Mouse (Mus musculus) layer of hippocampus, adult 2 months (tissue): ENCODE data around the gene Vmn2r11. TPM values are rescaled to one million over a fixed set of nuclear protein-coding genes. Genes with fewer than 3 reads are reported as not detected.
"Not testable (repeated sequence)": the region's sequence is repeated elsewhere in the genome, so short reads cannot be mapped to it uniquely, and the experiment has no call there.

Source experiments
- DNase-seq, 2 experiments: peaks; one replicate each; pipeline ENCODE4 v3.0.0; 2022; ENCODE audit warnings: low spot score in 2 of 2
- H3K27ac ChIP-seq: fragments of 200-600 bp; 2 replicates; pipeline ENCODE4 v1.8.1; 2022
- H3K4me3 ChIP-seq: fragments of 200-600 bp; 2 replicates; pipeline ENCODE4 v1.8.1; 2022; ENCODE audit warnings: mild to moderate bottlenecking
- CTCF ChIP-seq: fragments of 200-600 bp; conservative IDR thresholded peaks from 2 replicates; pipeline ENCODE4 v1.8.1; 2022; ENCODE audit warnings: antibody characterized with exemption, mild to moderate bottlenecking, moderate library complexity
- long read RNA-seq, 2 experiments: library from polyadenylated mRNA; stranded (forward); transcript quantifications; one replicate each; pipeline ENCODE4 v2.0.0; 2021; ENCODE audit warnings: borderline mapping rate in 2 of 2
- total RNA-seq, 2 experiments: library from RNA; stranded (reverse); gene quantifications; 2 replicates each; pipeline ENCODE4 v1.2.3; 2021

Gene Vmn2r11
- not detected for total RNA-seq
- long read RNA-seq, experiment 1 = 0 reads
- long read RNA-seq, experiment 2 = 0 reads

DNA sequence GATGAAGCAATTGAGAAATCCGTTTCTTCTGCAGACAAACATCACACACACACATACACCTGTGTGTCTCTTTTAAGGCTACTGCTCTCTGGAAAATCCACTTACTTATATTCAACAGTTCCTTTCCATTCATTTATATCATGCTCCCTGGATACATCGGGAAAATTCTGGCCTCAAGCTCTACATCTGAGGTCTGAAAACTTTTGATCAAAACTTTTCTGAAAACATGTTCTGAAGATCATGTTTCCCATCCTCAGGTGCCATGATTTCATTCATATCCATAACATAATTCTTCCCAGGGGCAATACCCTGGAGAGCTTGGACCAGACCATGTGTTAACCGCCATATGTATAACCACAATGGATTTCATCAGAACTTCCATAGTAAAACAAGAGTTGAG is at the start of gene Vmn2r11:
Gene Vmn2r11 (minus strand): TSS at position 101 of the 400 bp plus-strand sequence.
- H3K4me3 ChIP-seq, H3K27ac ChIP-seq, DNase-seq: not testable (repeated sequence)

DNA sequence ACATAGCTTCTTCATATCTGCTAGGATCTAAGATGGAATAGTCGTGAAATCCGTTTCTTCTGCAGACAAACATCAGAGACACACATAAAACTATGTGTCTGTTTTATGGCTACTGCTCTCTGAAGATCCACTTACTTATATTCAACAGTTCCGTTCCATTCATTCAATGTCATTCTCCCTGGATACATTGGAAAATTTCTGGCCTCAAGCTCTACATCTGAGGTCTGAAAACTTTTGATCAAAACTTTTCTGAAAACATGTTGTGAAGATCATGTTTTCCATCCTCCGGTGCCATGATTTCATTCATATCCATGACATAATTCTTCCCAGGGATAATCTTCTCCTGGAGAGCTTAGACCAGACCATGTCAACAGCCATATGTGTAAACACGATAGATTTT is 38.5 kb upstream of the Vmn2r11 start, which contains the start of gene Vmn2r12:
Gene Vmn2r12 (minus strand): TSS at position 101 of the 400 bp plus-strand sequence.
- H3K27ac ChIP-seq, DNase-seq, H3K4me3 ChIP-seq: not testable (repeated sequence)

DNA sequence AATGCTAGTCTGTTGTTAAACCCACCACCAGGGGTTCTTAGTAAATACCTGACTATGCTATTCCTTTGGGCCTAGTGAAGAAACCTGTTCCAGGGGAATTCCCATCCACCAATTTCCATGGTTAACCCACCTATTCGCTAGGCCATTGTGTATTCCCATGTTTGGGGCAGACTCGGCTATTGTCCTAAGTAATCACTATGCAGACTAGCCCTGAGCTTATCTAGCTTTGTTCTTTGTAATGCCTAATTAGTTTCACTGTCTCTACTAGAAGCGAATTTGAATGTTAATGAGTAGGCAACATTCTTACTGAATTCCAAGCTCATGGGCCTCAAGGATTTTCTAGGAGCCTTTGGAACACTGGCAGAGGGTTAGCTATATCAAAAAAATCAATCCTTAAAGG is 37.1 kb upstream of the Vmn2r11 start:
- H3K27ac ChIP-seq, DNase-seq, H3K4me3 ChIP-seq: not testable (repeated sequence)

GRCm38 (mm10) chr5:109072016-109072415 is 12.6 kb upstream of the Vmn2r11 start:
- H3K27ac ChIP-seq, DNase-seq, H3K4me3 ChIP-seq: not testable (repeated sequence)

- DNase-seq = no peak
- H3K27ac ChIP-seq = no peak overlapping the region
- TF ChIP-seq CTCF = no peak
- no peak overlapping the region for H3K4me3 ChIP-seq
Observed at GRCm38 (mm10) chr5:109055286-109055685, 4.1 kb downstream of the Vmn2r11 start.

- TF ChIP-seq CTCF = no peak
- H3K4me3 ChIP-seq = no peak overlapping the region
- DNase-seq = no peak
Observed at GRCm38 (mm10) chr5:109032591-109032990, 26.8 kb downstream of the Vmn2r11 start.

GRCm38 (mm10) chr5:109006427-109006826 is 52.9 kb downstream of the Vmn2r11 start, which contains the start of gene Vmn2r10:
Vmn2r10 (minus strand) TSS chr5:109006527.
- not testable (repeated sequence) for DNase-seq, H3K4me3 ChIP-seq, H3K27ac ChIP-seq

More at GRCm38 (mm10) chr5:109032591-109032990, 26.8 kb downstream of the Vmn2r11 start:
- no peak overlapping the region for H3K27ac ChIP-seq

Other genes with a start within 250 kb of the Vmn2r11 start
- gene Vmn2r9, start 207.0 kb downstream of the Vmn2r11 start, total RNA-seq = not detected
- not detected for gene Vmn2r10, start 53.0 kb downstream of the Vmn2r11 start, total RNA-seq
- not detected for gene Vmn2r12, start 38.4 kb upstream of the Vmn2r11 start, total RNA-seq
- not detected for gene Vmn2r13, start 132.6 kb upstream of the Vmn2r11 start, total RNA-seq
- gene Vmn2r14, start 165.1 kb upstream of the Vmn2r11 start, total RNA-seq = not detected
- under 1 TPM in 1 of 2 experiments, not detected in 1; 0.10 TPM for gene Vmn2r15, start 238.1 kb upstream of the Vmn2r11 start, total RNA-seq